Comparison of ENCODE assay signal across 13 mouse cellular contexts in genomic region chr5:45425771-45426170, GRCm38 (mm10). TPM values are rescaled to one million over a fixed set of nuclear protein-coding genes. Genes with fewer than 3 reads are reported as not detected.
"Had no signal": no experiment of that assay in that cellular context is flagged by ENCODE, and none has a peak within 500 bp of the region (broad histone marks: within the 10 kb centered on the region; RNA-seq: fewer than 3 reads in every experiment).

No protein-coding gene starts in this region.

RNA-seq across cellular contexts. Expression of gene Clrn2, which starts 27.8 kb away (rescaled TPM):
- polyA plus RNA-seq: embryonic facial prominence, embryonic 10.5 days; embryonic facial prominence, embryonic 12.5 days; embryonic facial prominence, embryonic 13.5 days; erythroblast, embryonic 14.5 days; forebrain, embryonic 11.5 days; forebrain, embryonic 12.5 days; forebrain, embryonic 13.5 days; forebrain, embryonic 14.5 days; forebrain, embryonic 16.5 days; forebrain, postnatal 0 days; gonadal fat pad, adult 2 months; heart, adult 2 months; heart, embryonic 10.5 days had no signal
